Mouse (Mus musculus): ENCODE data around the gene Optc. TPM values are rescaled to one million over a fixed set of nuclear protein-coding genes. Genes with fewer than 3 reads are reported as not detected.
A peak's percentile ranks its signal among the peaks of the same experiment; 100 is the strongest.

Gene Optc
- polyA plus RNA-seq, 1 experiment from 2014 or later = 0.54 TPM

GRCm38 (mm10) chr1:133887538-133888250, 20.1 kb downstream of the Optc start:
- no peaks in the 10 kb centered on the region for H3K27me3 ChIP-seq (ENCODE audit: control insufficient read depth, insufficient read depth, low read depth, low read length)
- H3K4me2 ChIP-seq (ENCODE audit: low read depth, low read length) = no peak overlapping the region
- H3K4me3 ChIP-seq (ENCODE audit: low read length) = no peak overlapping the region
- ATAC-seq (ENCODE audit: low read depth) = no peak
- H3K4me1 ChIP-seq (replicated peaks; ENCODE audit: control insufficient read depth, insufficient read depth, low read length) = peaks cover 26% of the 10 kb centered on the region
- no peak overlapping the region for H3K27ac ChIP-seq (ENCODE audit: low read length)
- H3K9ac ChIP-seq (ENCODE audit: low read length) = no peak overlapping the region
- WGBS = 80% methylated on average over 5 of the region's 5 CpGs
- H3K36me3 ChIP-seq (ENCODE audit: control insufficient read depth, insufficient read depth, low read length) = no peaks in the 10 kb centered on the region
- H3K9me3 ChIP-seq (ENCODE audit: control insufficient read depth, low read length) = no peaks in the 10 kb centered on the region

GRCm38 (mm10) chr1:133887044-133887443, 20.8 kb downstream of the Optc start:
- Histone ChIP-seq H3K9me3 (ENCODE audit: control insufficient read depth, low read length) (no peaks in the 10 kb centered on the region), H3K4me3 (ENCODE audit: low read length) (no peak overlapping the region), H3K4me2 (ENCODE audit: low read depth, low read length) (no peak overlapping the region), H3K4me1 (replicated peaks; ENCODE audit: control insufficient read depth, insufficient read depth, low read length) (peaks cover 20% of the 10 kb centered on the region), H3K9ac (ENCODE audit: low read length) (no peak overlapping the region), H3K27me3 (ENCODE audit: control insufficient read depth, insufficient read depth, low read depth, low read length) (no peaks in the 10 kb centered on the region), H3K27ac (ENCODE audit: low read length) (no peak overlapping the region), H3K36me3 (ENCODE audit: control insufficient read depth, insufficient read depth, low read length) (no peaks in the 10 kb centered on the region)
- WGBS = 11% methylated on average over 8 of the region's 8 CpGs
- no peak for ATAC-seq (ENCODE audit: low read depth)

DNA sequence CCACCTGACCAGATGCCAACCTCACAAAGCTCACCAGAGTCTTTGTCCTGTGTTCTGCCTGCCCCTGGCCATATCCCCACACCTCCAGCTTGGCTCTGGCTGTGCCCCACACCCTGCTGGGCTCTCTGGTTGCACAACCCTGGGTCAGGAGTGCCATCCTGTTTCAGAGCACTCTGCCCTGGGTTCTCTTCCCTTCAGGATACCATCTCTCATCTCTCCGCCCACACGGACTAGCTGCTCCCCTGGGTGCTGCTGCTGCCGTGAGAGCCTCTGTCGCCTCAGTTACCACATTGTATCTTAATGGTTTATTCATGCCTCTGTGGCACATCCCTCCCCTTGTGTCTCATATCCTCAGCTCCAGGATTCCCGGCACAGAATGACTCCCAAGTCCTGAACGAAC, 21.4 kb downstream of the Optc start:
- no peaks in the 10 kb centered on the region for H3K36me3 ChIP-seq (ENCODE audit: control insufficient read depth, insufficient read depth, low read length)
- H3K4me2 ChIP-seq (ENCODE audit: low read depth, low read length) = no peak overlapping the region
- H3K27ac ChIP-seq (ENCODE audit: low read length) = no peak overlapping the region
- H3K4me1 ChIP-seq (replicated peaks; ENCODE audit: control insufficient read depth, insufficient read depth, low read length) = peaks cover 17% of the 10 kb centered on the region
- 59% methylated on average over 6 of the region's 6 CpGs for WGBS
- no peak overlapping the region for H3K9ac ChIP-seq (ENCODE audit: low read length)
- H3K4me3 ChIP-seq (ENCODE audit: low read length) = no peak overlapping the region
- no peaks in the 10 kb centered on the region for H3K27me3 ChIP-seq (ENCODE audit: control insufficient read depth, insufficient read depth, low read depth, low read length)
- no peaks in the 10 kb centered on the region for H3K9me3 ChIP-seq (ENCODE audit: control insufficient read depth, low read length)
- no peak for ATAC-seq (ENCODE audit: low read depth)

- Histone ChIP-seq H3K4me1 (replicated peaks; ENCODE audit: control insufficient read depth, insufficient read depth, low read length) (peaks cover 17% of the 10 kb centered on the region), H3K9me3 (ENCODE audit: control insufficient read depth, low read length) (no peaks in the 10 kb centered on the region), H3K4me3 (ENCODE audit: low read length) (no peak overlapping the region), H3K36me3 (ENCODE audit: control insufficient read depth, insufficient read depth, low read length) (no peaks in the 10 kb centered on the region), H3K9ac (ENCODE audit: low read length) (no peak overlapping the region), H3K4me2 (ENCODE audit: low read depth, low read length) (no peak overlapping the region), H3K27ac (ENCODE audit: low read length) (no peak overlapping the region), H3K27me3 (ENCODE audit: control insufficient read depth, insufficient read depth, low read depth, low read length) (no peaks in the 10 kb centered on the region)
- 87% methylated on average over 7 of the region's 7 CpGs for WGBS
- ATAC-seq (ENCODE audit: low read depth) = no peak
Observed at GRCm38 (mm10) chr1:133885811-133886210, 22.0 kb downstream of the Optc start.

DNA sequence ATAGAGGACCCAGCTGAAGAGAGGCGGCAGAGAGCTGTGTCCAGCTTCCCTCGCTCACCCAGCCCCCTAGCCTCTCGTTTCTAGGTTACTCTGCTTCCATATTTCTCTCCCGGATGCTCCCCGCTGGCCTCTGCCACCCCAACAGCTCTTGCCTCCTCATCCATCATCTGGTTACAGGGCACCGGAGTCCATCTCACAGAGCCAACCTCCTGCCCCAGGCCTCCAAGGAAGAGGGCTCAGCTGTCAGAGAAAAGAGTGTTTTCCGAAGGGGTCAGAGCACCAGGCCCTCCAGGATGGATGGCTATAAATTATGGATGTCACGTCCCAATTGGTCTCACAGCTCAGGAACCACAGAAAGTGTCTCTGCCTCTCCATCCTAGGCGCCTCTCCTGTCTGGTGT, 23.1 kb downstream of the Optc start:
- Histone ChIP-seq H3K4me1 (replicated peaks; ENCODE audit: control insufficient read depth, insufficient read depth, low read length) (peaks cover 7% of the 10 kb centered on the region), H3K9me3 (ENCODE audit: control insufficient read depth, low read length) (no peaks in the 10 kb centered on the region), H3K9ac (ENCODE audit: low read length) (no peak overlapping the region), H3K27me3 (ENCODE audit: control insufficient read depth, insufficient read depth, low read depth, low read length) (no peaks in the 10 kb centered on the region), H3K4me2 (ENCODE audit: low read depth, low read length) (no peak overlapping the region), H3K4me3 (ENCODE audit: low read length) (no peak overlapping the region), H3K27ac (ENCODE audit: low read length) (no peak overlapping the region), H3K36me3 (ENCODE audit: control insufficient read depth, insufficient read depth, low read length) (no peaks in the 10 kb centered on the region)
- ATAC-seq (ENCODE audit: low read depth) = no peak
- 40% methylated on average over 9 of the region's 9 CpGs for WGBS

- Histone ChIP-seq H3K4me3 (ENCODE audit: low read length) (no peak overlapping the region), H3K4me1 (replicated peaks; ENCODE audit: control insufficient read depth, insufficient read depth, low read length) (peaks cover under 1% of the 10 kb centered on the region; the same call in 1 of the 2 replicates), H3K27me3 (ENCODE audit: control insufficient read depth, insufficient read depth, low read depth, low read length) (no peaks in the 10 kb centered on the region), H3K9ac (ENCODE audit: low read length) (no peak overlapping the region), H3K27ac (ENCODE audit: low read length) (no peak overlapping the region), H3K9me3 (ENCODE audit: control insufficient read depth, low read length) (no peaks in the 10 kb centered on the region), H3K4me2 (ENCODE audit: low read depth, low read length) (no peak overlapping the region), H3K36me3 (ENCODE audit: control insufficient read depth, insufficient read depth, low read length) (no peaks in the 10 kb centered on the region)
- 64% methylated on average over 6 of the region's 6 CpGs for WGBS
- ATAC-seq (ENCODE audit: low read depth) = no peak
Observed at GRCm38 (mm10) chr1:133884090-133884489, 23.7 kb downstream of the Optc start.

DNA sequence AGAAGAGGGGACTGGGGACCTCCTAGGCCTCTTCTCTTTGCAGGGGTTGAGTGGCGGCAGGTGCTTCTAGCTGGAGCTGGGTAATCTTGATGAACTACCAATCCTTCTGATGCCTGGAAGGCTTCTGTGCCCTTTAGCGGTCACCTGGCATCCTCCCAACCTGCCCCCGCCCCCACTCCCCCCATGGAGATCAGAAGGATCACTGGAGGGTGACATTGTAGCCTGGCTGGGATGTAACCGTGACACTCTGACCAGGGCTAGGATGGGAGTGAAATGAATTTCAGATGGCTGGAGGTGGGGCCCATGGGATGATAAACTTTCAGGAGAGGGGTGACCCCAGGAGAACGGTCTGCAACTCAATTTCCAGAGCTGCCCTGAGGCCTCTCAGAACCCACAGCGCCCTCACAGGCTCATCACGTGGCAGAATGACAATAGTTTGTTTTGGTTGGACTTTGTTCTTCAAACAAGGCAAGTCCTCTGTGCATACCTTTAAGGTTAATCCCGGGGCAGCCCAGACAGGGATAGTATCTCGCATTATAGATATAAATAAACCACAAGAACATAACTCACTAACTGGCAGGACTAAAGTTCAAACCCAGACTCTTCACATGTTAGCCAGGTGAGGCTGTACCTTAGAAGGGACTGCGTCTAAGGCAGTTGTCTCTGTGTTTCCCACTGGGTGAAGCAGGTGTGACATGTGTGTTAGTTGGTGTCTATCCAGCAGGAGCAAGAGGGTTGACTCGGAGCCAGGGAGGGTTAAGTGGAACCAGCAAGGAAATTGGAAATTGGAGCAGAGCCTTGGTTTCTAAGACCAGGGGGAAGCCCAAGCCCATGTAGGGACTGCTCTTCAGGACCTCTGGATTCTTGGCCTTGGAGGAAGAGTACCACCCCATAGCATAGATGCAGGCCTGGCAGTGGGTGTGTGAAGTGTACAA, 25.2 kb downstream of the Optc start:
- H3K27ac ChIP-seq (ENCODE audit: low read length) = no peak overlapping the region

GRCm38 (mm10) chr1:133881813-133882212, 26.0 kb downstream of the Optc start:
- WGBS = 54% methylated on average over 6 of the region's 6 CpGs
- H3K27ac ChIP-seq (ENCODE audit: low read length) = no peak overlapping the region
- no peak overlapping the region for H3K4me2 ChIP-seq (ENCODE audit: low read depth, low read length)
- H3K4me3 ChIP-seq (ENCODE audit: low read length) = no peak overlapping the region
- ATAC-seq (ENCODE audit: low read depth) = no peak
- no peaks in the 10 kb centered on the region for H3K4me1 ChIP-seq (replicated peaks; ENCODE audit: control insufficient read depth, insufficient read depth, low read length)
- no peak overlapping the region for H3K9ac ChIP-seq (ENCODE audit: low read length)
- H3K9me3 ChIP-seq (ENCODE audit: control insufficient read depth, low read length) = no peaks in the 10 kb centered on the region
- no peaks in the 10 kb centered on the region for H3K36me3 ChIP-seq (ENCODE audit: control insufficient read depth, insufficient read depth, low read length)
- no peaks in the 10 kb centered on the region for H3K27me3 ChIP-seq (ENCODE audit: control insufficient read depth, insufficient read depth, low read depth, low read length)

More for the DNA sequence above, 25.2 kb downstream of the Optc start:
- Histone ChIP-seq H3K4me3 (ENCODE audit: low read length) (no peak overlapping the region), H3K36me3 (ENCODE audit: control insufficient read depth, insufficient read depth, low read length) (no peaks in the 10 kb centered on the region), H3K27me3 (ENCODE audit: control insufficient read depth, insufficient read depth, low read depth, low read length) (no peaks in the 10 kb centered on the region), H3K9ac (ENCODE audit: low read length) (no peak overlapping the region), H3K9me3 (ENCODE audit: control insufficient read depth, low read length) (no peaks in the 10 kb centered on the region), H3K4me2 (ENCODE audit: low read depth, low read length) (no peak overlapping the region), H3K4me1 (replicated peaks; ENCODE audit: control insufficient read depth, insufficient read depth, low read length) (no peaks in the 10 kb centered on the region)
- WGBS = 40% methylated on average over 11 of the region's 11 CpGs
- ATAC-seq (ENCODE audit: low read depth) = no peak

DNA sequence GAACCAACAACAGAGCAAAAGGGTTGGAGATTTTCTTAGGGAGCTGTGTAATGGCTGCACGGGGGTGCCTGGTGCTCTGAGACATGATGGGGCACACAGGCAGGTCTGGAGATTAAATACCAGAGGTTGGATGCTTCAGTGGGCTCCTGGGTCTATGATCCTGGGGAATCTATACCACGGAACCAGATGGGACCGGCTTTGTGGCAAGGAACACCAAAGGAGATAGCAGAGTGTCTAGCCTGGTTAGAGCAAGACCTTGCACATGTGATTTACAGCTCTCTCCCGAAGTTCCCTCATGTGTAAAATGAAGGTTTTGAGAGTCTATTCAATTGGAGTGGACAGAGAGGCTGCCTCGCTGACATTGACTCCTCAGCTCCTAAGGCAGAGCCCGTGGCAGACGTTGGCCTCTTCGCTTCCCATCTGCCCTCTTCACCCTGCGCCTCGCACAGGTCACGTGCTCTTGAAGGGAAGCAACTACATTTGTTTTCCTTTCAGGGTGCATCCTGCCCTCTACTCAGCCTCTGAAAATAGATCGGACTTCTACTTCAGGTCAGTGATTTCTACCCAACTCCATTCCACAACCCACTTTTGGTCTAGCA, 28.9 kb downstream of the Optc start:
- H3K36me3 ChIP-seq (ENCODE audit: control insufficient read depth, insufficient read depth, low read length) = no peaks in the 10 kb centered on the region
- H3K4me3 ChIP-seq (ENCODE audit: low read length) = no peak overlapping the region
- 0 out of 2 replicates have a peak, but pooled peaks have one; percentile 45 for ATAC-seq (ENCODE audit: low read depth)
- H3K27me3 ChIP-seq (ENCODE audit: control insufficient read depth, insufficient read depth, low read depth, low read length) = no peaks in the 10 kb centered on the region; the same call in 1 of the 2 replicates
- no peak overlapping the region for H3K9ac ChIP-seq (ENCODE audit: low read length)
- no peak overlapping the region for H3K4me2 ChIP-seq (ENCODE audit: low read depth, low read length)
- no peak overlapping the region for H3K27ac ChIP-seq (ENCODE audit: low read length)
- no peaks in the 10 kb centered on the region for H3K4me1 ChIP-seq (replicated peaks; ENCODE audit: control insufficient read depth, insufficient read depth, low read length)
- no peaks in the 10 kb centered on the region for H3K9me3 ChIP-seq (ENCODE audit: control insufficient read depth, low read length)
- WGBS = 47% methylated on average over 12 of the region's 12 CpGs
